Mouse (Mus musculus) ES-Bruce4 (cell line): ENCODE measurements around the gene Kcp.

Experiments used
- CTCF ChIP-seq: IDR thresholded peaks from one replicate; pipeline ENCODE4 v1.8.1; 2011; ENCODE audit warnings: low read depth, low read length
- POLR2A ChIP-seq: IDR thresholded peaks from one replicate; pipeline ENCODE4 v1.8.1; 2011; ENCODE audit warnings: low read length; ENCODE audit not compliant: insufficient read depth

GRCm38 (mm10) chr6:29513284-29513683 is 5.5 kb upstream of the Kcp start:
- TF ChIP-seq CTCF (no peak), POLR2A (no peak)
